Mouse (Mus musculus): ENCODE measurements around the gene Sox10.

The Sox10 gene

GRCm38 (mm10) chr15:79122119-79122518 lies 42.9 kb downstream of the Sox10 start:
- DNase-seq = no peak

- DNase-seq = no peak
These were observed 45.5 kb downstream of the Sox10 start for GRCm38 (mm10) chr15:79119491-79119890.

- DNase-seq = peak; percentile 17 to 45
These were observed 49.8 kb downstream of the Sox10 start for GRCm38 (mm10) chr15:79115276-79115675.

- DNase-seq = no peak
These were observed 53.3 kb downstream of the Sox10 start for GRCm38 (mm10) chr15:79111774-79112173.

- no peak for DNase-seq
These were observed 54.5 kb downstream of the Sox10 start for GRCm38 (mm10) chr15:79110528-79110927.

DNA sequence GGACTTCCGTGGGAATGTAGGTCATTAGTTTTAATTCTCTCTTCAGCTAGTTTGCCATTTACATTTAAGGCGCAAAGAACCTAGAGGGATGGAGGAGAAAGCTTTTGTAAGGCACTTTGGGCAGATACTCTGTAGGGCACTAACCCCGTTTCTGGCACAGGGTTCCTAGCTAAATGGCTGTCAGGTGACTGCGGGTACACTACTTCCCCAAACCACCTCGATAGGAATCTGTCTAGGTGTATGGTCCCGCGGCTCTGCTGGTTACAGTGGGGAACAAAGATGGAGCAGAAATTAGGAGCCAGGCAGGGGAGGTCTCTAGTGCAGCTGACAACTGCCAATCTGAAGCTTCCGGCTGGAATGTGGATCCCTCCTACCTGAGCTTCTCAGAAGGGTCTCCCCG lies 55.0 kb downstream of the Sox10 start:
- no peak for DNase-seq

DNA sequence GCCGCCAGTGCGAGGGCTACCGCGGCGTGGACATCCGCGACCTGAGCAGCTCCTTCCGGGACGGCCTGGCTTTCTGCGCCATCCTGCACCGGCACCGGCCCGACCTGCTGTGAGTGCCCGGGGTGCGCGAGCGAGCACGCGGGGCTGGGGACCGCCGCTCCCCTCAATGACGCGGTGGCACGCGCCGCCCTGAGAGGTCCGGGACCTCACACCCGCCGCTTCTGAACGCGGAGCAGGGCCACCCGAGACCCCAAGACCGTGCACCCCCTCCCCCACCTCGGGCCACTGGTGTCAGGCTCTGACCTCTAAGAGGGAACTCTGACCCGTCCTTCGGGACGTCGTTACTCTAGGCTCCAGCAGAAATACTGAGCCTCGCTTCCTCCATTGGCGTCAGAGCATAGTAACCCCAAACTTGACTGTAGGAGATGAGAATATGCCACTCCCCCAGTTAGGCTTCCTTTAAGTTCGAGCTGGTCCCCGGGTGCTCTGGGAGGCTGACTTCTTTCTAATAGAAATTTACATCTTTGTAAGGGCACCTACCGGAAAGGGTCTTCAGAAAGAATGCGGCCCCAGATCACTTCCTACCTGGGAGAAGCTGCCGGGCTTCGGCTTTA lies 55.6 kb downstream of the Sox10 start:
- DNase-seq = peak; percentile 13 to 34

DNA sequence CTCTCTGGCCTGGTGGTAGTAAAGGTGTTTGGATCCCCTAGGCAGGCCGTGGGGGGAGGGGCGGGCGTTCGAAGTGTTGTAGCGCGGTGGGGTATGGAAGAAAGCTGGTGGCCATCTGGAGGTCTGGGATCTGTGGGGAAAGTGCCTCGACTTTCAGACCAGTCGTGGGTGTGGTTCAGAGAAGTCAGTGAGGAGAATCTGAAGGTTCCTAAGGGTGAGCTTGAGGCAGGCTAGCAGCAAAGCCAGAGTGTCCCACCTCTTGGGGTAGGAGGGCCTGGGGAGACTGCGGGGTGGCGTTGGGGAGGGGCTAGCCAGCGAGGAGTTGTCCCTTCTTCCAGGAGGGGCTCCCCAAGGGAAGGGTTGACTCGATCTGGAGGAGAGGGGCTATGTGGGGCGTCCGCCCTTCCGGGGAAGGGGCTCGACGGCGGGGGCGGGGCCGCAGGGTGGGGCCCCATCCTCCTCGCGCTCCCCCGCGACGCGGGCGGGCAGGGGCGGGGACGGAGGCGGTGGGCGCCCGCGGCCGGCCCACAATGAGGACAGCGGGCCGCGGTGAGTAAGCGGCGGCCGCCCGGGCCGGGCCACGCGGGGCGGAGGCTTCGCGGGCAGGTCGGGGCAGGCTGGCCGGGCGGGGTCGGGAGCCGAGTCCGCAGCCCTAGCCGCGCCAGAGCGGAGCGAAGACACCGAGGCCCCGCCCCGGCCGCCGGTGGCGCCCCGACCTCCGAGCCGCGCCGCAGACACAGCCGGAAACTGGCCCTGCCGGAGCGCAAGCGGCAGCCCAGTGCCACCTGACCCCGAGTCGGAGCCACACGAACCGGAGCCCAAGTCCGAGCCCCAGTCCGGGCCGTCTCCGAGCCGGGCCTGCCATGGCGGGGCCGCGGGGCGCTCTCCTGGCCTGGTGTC lies 56.4 kb downstream of the Sox10 start, which contains the start of gene Micall1:
TSS of gene Micall1 (plus strand) at position 478 of the 900 bp plus-strand sequence.
- peak; percentile 54 to 56 for DNase-seq

DNA sequence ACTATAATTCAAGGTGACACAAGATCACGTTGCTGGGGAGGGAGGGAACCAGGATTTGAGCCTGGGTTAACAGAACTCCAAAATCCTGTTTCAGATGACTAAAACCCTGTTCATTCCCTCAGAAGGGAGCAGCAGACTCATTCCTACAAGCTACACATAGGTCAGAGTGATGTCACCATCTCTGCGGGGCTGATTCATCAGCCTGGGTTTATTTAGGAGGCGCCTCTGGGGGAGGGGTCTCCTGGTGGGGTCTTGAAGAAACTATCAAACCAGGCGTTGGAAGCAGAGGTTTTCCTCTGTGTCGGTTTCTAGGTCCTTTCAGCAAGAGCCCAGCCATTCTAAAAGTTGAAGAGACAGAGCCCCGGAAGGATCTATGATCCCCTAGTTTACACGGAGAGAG lies 57.1 kb downstream of the Sox10 start:
- DNase-seq = no peak

DNA sequence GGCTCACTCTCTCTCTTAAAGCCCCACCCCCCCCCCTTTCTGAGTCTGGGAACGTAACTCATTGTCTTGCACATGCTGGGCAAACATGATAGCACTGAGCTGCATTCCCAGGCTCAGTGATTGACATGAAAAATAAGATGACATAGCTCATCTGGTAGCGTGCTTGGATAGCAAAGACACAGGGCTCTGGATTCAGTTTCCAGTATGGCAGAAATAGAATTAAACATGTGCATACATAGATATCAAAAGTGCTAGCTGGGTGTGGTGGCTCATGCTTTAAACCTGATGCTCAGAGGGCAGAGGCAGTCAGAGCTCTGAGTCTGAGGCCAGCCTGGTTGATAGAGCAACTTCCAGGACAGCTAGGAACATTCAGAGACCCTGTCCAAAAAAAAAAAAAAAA lies 59.2 kb downstream of the Sox10 start:
- DNase-seq = no peak
